Mouse (Mus musculus) embryonic facial prominence, embryonic 15.5 days (tissue): ENCODE data around the gene Sars. TPM values are rescaled to one million over a fixed set of nuclear protein-coding genes. Genes with fewer than 3 reads are reported as not detected.

Experiments
- ATAC-seq: fragments of 200-750 bp; cut with Nextera tagmentation; 2 replicates; pipeline ENCODE4 v1.8.0; 2017; ENCODE audit warnings: low read depth, moderate TSS enrichment; ENCODE audit not compliant: insufficient number of reproducible peaks, low FRiP score, low TSS enrichment
- H3K27ac ChIP-seq: fragments of 300-500 bp; sonication (generic); replicated peaks from 2 replicates; pipeline ENCODE4 v1.5.1; 2015; ENCODE audit warnings: mild to moderate bottlenecking, inconsistent platforms
- H3K27me3 ChIP-seq: fragments of 300-500 bp; sonication (generic); 2 replicates; pipeline ENCODE4 v1.6.1; 2015; ENCODE audit warnings: inconsistent platforms
- H3K36me3 ChIP-seq: fragments of 300-500 bp; sonication (generic); 2 replicates; pipeline ENCODE4 v1.6.1; 2015; ENCODE audit warnings: mild to moderate bottlenecking, inconsistent platforms
- H3K4me1 ChIP-seq: fragments of 300-500 bp; sonication (generic); 2 replicates; pipeline ENCODE4 v1.6.1; 2015; ENCODE audit warnings: inconsistent platforms
- H3K4me2 ChIP-seq: fragments of 300-500 bp; sonication (generic); replicated peaks from 2 replicates; pipeline ENCODE4 v1.6.1; 2015; ENCODE audit warnings: mild to moderate bottlenecking, inconsistent platforms
- H3K4me3 ChIP-seq: fragments of 300-500 bp; sonication (generic); replicated peaks from 2 replicates; pipeline ENCODE4 v1.5.1; 2015; ENCODE audit warnings: mild to moderate bottlenecking, inconsistent platforms
- H3K9ac ChIP-seq: fragments of 300-500 bp; sonication (generic); 2 replicates; pipeline ENCODE4 v1.6.1; 2015; ENCODE audit warnings: inconsistent platforms
- H3K9me3 ChIP-seq: fragments of 300-500 bp; sonication (generic); replicated peaks from 2 replicates; pipeline ENCODE4 v1.6.1; 2016; ENCODE audit warnings: inconsistent platforms
- WGBS: fragments of 180-500 bp; shearing (Covaris S2); methylation state at CpG from one replicate; pipeline ENCODE4 v1.1.7; 2015; 5-methylcytosine and 5-hydroxymethylcytosine counted together
- polyA plus RNA-seq: library from polyadenylated mRNA; unstranded; fragments of >200 nt; fragmentation: Nextera tagmentation; extraction: Ambion mirVana; gene quantifications from 2 replicates; pipeline ENCODE4 v1.2.1, GENCODE M21; 2015

The Sars gene
- polyA plus RNA-seq, 1 experiment from 2014 or later = 117 TPM

DNA sequence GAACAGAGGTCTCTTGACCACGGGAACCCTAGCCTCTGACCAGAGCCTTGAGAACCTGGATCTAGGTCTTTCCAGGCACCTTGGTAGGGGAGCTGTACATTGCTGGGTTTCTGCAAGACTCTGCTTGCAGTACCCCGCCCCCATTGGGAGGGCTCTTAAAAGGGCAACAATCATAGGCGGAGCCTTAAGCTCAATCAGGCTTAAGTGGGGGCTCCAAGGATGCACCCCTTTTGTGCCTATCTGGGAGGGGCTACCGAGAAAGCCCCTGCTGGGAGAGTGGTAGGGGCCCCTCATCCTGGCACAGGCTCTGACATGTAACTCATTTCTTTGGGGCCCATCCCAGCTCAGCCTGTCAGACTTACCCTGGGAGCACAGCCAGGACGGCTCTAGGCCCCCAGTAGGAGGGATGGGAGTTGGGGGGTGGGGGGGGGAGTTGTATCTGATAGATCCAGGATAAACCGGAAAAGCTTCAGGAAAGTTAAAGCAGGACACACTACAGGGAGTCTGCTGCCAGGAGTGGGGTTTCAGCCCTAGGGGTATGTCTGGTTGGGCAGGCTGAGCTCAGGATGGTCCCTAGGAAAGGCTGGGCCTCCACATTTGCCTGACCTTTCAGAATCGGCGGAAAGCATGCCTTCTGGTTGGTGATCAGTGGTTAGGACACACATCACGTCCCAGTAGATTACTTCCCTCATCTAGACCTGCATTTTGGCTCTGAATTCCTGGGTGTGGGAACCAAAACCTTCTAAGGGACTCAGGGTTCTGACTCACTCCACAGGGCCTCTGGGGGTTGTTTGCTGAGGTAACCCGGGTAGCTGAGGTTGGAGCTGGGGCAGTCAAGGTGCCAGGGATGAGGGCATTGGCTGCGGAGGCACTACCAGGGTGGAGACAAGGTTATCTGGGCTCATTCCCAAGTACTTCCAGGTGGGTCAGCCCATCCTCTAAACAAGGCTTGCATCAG lies 20.9 kb downstream of the Sars start:
- Histone ChIP-seq H3K4me2 (peak overlapping the region; percentile 44), H3K27ac (peak overlapping the region; percentile 77), H3K9me3 (no peaks in the 10 kb centered on the region), H3K9ac (no peak overlapping the region), H3K27me3 (no peaks in the 10 kb centered on the region), H3K4me1 (peaks cover 33% of the 10 kb centered on the region), H3K36me3 (peaks cover 39% of the 10 kb centered on the region), H3K4me3 (0 out of 2 replicates have a peak overlapping the region, but pooled peaks have one; percentile 16)
- 13% methylated on average over 11 of the region's 11 CpGs for WGBS
- peak; percentile 75 for ATAC-seq

DNA sequence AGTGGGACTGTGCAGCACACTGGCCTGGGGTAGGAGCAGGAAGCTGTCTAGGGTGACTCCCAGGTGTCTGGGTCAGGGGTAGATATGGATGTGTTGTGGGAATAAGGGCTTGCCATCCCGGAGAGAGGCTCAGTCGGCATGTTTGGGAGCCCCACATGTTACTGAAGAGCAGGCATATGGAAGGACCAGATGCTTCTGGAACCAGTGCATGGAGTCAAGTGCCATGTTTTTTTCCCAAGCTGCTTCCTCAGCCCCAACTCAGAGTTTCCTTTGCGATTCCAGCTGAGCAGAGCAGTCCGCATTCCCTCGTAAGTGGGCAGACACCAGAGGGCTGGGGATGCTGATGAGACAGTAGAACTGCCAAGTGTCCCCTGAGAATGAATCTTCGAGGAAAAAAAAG lies 22.0 kb downstream of the Sars start:
- Histone ChIP-seq H3K27ac (peak overlapping the region; percentile 73; the same call in 1 of the 2 replicates), H3K4me1 (peaks cover 33% of the 10 kb centered on the region), H3K9ac (no peak overlapping the region), H3K36me3 (peaks cover 27% of the 10 kb centered on the region), H3K4me2 (no peak overlapping the region), H3K9me3 (no peaks in the 10 kb centered on the region), H3K4me3 (no peak overlapping the region), H3K27me3 (no peaks in the 10 kb centered on the region)
- ATAC-seq = no peak
- WGBS = 29% methylated on average over 6 of the region's 6 CpGs

DNA sequence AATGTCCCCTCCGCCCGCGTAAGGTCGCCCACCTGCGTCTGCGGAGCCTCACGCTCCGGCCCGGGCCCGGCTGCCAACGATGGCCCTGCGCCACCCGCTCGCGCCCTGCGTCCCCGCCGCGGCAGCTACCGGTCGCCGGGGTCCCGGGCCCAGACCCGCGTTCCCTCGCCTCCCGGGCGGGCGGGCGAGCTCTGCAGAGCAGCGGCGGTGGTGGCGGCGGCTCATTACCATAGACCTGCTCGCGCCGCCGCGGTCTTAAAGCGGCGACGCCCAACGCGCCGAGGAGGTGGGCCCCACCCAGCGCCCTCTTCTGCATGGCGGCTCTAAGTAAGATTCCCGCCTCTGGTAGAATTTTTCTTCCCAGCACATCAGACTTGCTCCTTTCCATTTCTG lies 29.2 kb downstream of the Sars start:
- Histone ChIP-seq H3K4me3 (peak overlapping the region; percentile 70), H3K4me1 (peaks cover 23% of the 10 kb centered on the region), H3K27ac (peak overlapping the region; percentile 49), H3K4me2 (peak overlapping the region; percentile 98), H3K36me3 (peaks cover 20% of the 10 kb centered on the region), H3K27me3 (peaks cover 8% of the 10 kb centered on the region; the same call in 1 of the 2 replicates), H3K9ac (peak overlapping the region; percentile 62), H3K9me3 (0 out of 2 replicates have a peak, but pooled peaks cover 13% of the 10 kb centered on the region)
- peak; percentile 84 for ATAC-seq
- under 1% methylated on average over 48 of the region's 48 CpGs for WGBS

DNA sequence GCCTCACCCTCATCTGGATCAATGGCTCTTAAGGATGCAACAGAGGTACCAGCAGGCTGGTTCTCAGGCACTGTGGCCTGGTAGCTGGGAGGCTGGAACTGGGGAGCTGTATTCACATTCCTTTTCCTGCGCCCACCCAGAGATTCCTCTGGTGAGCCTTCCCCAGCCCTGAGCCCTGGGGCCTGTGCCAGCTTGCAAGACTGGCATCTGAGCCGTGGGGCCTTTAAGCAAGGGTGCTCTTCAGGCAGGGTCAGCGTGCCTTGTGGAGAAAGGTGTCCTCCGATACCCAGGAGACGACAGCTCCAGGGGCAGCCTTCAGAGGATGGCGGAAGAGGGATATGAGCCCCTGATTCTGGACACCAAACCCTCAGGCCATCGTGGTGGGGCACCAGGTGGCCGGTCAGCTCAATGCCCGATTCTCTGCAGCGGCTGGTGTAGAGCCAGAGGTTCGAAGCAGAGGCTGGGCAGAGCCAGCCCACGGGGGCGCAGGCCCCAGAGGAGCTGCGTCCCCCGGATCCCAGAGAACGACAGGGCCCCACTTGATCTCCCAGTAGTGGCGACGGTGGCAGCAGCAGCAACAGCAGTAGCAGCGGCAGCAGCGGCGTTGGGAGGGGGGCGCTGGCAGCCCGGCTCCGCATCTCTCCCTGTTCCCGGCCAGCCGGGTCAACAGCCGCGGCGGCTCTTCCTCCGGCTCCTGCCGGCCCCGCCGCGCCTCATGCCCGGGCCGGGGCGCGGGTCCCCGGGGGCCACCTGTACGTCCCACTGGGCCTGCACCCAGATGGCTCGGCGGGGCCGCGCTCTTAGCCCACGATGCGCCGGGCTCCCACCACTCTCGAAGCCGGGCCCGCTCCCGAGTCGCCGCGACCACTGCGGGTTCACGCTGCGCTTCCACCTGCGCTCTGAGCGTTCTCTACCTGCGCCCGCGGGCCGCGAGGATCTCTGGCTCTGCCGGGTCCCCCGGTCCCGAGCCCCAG lies 29.9 kb downstream of the Sars start, which contains the start of gene Celsr2:
Gene Celsr2 (minus strand): TSS at position 696 of the 974 bp plus-strand sequence.
- 0 out of 2 replicates have a peak, but pooled peaks cover 13% of the 10 kb centered on the region for H3K9me3 ChIP-seq
- 5% methylated on average over 62 of the region's 67 CpGs for WGBS
- H3K27me3 ChIP-seq = peaks cover 8% of the 10 kb centered on the region; the same call in 1 of the 2 replicates
- peak within 1 kb of the TSS; percentile 62 for H3K9ac ChIP-seq
- H3K4me1 ChIP-seq = peaks cover 30% of the 10 kb centered on the region
- ATAC-seq = no peak
- peaks cover 20% of the 10 kb centered on the region for H3K36me3 ChIP-seq
- H3K4me3 ChIP-seq = peak within 1 kb of the TSS; percentile 70
- peak within 1 kb of the TSS; percentile 49 for H3K27ac ChIP-seq
- peak within 1 kb of the TSS; percentile 98 for H3K4me2 ChIP-seq

DNA sequence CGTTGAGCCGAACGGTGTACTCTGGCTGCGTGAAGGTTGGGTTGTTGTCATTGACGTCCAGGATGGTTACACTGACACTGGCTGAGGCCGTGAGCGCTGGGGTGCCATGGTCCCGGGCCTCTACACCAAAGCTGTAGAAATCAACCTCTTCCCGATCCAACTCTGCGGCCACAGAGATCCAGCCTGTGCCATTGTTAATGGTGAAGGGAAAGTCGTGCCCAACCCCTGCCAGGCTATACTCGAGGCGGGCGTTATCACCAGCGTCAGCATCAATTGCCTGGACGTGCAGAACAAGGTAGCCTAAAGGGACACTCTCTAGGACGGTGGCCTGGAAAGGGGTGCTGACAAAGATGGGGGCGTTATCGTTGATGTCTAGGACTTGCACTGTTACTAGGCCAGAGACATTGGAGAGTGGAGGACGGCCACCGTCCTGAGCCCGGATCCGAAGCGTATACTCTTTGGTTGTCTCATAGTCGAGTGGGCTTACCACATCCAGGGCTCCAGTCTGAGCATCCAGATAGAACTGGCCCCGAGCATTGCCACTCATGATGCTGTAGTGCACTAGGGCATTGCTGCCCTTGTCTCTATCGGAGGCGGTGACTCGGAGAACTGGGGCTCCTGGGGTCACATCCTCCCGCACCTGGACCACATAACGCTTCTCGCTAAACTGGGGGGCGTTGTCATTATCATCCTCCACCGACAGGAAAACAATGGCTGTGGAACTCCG lies 31.2 kb downstream of the Sars start:
- H3K27me3 ChIP-seq = peaks cover 8% of the 10 kb centered on the region; the same call in 1 of the 2 replicates
- 0 out of 2 replicates have a peak, but pooled peaks cover 13% of the 10 kb centered on the region for H3K9me3 ChIP-seq
- H3K27ac ChIP-seq = no peak overlapping the region
- H3K4me2 ChIP-seq = no peak overlapping the region
- peaks cover 20% of the 10 kb centered on the region for H3K36me3 ChIP-seq
- no peak overlapping the region for H3K9ac ChIP-seq
- no peak for ATAC-seq
- no peak overlapping the region for H3K4me3 ChIP-seq
- 96% methylated on average over 35 of the region's 35 CpGs for WGBS
- H3K4me1 ChIP-seq = peaks cover 34% of the 10 kb centered on the region

DNA sequence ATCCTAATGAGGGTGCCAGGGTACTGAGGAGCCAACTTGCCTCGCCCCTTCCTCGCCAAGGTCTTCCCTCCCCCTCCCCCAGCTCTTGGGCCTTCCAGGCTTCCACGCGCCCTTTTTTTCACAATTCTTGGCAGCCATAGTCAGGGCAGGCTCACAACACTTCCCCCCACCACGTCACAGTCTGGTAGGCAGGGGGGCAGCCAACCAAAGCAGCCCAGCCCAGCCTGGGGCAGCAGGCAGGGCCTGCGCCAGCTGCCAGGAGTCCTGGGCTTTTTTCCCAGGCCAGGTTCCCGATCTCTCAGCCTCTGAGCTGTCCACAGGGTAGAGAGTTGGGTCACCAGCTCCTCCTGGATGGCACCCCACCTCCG lies 33.3 kb downstream of the Sars start:
- ATAC-seq = no peak
- WGBS = 50% methylated on average over 8 of the region's 8 CpGs
- Histone ChIP-seq H3K9ac (peak overlapping the region; percentile 21), H3K4me1 (peaks cover 35% of the 10 kb centered on the region), H3K27me3 (peaks cover 7% of the 10 kb centered on the region; the same call in 1 of the 2 replicates), H3K27ac (no peak overlapping the region; the same call in 1 of the 2 replicates), H3K36me3 (peaks cover 23% of the 10 kb centered on the region), H3K4me3 (peak overlapping the region; percentile 22), H3K9me3 (0 out of 2 replicates have a peak, but pooled peaks cover 13% of the 10 kb centered on the region), H3K4me2 (peak overlapping the region; percentile 41)

DNA sequence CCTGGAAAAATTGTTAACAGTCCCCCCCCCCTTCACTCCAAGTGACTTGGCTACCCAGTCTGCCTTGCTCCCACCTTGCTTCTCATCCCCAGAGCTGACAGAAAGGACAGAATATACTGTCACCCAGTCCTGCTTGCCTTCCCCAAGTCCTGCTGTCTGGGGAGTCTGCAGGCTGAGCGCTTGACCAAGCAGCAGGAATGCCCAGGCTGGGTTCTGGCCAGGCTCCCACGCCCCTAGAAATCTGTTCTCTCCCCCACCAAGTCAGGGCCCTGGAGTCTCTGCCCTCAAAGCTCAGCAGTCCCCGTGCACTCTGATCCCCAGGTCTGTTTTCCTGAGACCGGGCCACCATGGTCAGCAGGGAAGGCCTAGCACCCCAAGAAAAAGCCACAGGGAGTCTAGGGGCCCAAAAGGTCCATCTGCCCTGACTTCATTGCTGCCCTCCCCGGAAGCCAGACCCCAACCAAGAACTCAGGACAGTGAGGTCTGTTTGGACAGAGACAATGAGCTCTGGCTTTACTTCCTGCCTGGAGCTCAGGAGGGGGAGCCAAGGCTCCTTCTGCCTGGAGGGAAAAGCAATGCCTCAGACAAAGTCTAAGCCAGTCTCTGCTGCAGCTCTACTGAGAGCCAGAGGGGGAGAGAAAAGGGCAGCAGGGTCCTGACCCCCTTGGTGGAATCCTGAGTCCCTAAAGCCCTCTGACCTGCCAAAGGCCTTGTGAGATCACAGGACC lies 33.8 kb downstream of the Sars start:
- 0 out of 2 replicates have a peak, but pooled peaks cover 13% of the 10 kb centered on the region for H3K9me3 ChIP-seq
- no peak for ATAC-seq
- peaks cover 25% of the 10 kb centered on the region for H3K36me3 ChIP-seq
- WGBS = 38% methylated on average over 5 of the region's 5 CpGs
- peaks cover 2% of the 10 kb centered on the region; the same call in 1 of the 2 replicates for H3K27me3 ChIP-seq
- H3K9ac ChIP-seq = peak overlapping the region; percentile 21; the same call in 1 of the 2 replicates
- H3K27ac ChIP-seq = no peak overlapping the region; the same call in 1 of the 2 replicates
- H3K4me2 ChIP-seq = peak overlapping the region; percentile 41
- peak overlapping the region; percentile 22 for H3K4me3 ChIP-seq
- peaks cover 41% of the 10 kb centered on the region for H3K4me1 ChIP-seq

DNA sequence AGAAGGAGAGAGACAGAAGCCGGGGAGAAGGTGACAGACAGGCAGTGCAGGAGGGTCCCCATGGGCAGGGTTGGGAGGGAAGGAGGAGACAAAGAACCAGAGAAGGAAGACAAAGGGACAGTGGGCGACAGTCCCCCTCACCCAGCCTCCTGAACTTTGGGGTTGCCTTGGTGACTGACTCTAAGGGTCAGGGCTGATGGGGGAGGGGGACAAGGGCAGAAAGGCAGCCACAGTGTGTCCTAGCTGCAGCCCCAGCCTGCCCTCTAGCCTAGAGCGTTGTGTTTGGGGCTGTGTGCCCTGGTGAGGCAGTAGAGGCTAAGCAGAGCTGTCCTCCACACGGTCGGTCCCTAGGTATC lies 34.7 kb downstream of the Sars start:
- WGBS = 21% methylated on average over 5 of the region's 5 CpGs
- no peak overlapping the region for H3K27ac ChIP-seq

DNA sequence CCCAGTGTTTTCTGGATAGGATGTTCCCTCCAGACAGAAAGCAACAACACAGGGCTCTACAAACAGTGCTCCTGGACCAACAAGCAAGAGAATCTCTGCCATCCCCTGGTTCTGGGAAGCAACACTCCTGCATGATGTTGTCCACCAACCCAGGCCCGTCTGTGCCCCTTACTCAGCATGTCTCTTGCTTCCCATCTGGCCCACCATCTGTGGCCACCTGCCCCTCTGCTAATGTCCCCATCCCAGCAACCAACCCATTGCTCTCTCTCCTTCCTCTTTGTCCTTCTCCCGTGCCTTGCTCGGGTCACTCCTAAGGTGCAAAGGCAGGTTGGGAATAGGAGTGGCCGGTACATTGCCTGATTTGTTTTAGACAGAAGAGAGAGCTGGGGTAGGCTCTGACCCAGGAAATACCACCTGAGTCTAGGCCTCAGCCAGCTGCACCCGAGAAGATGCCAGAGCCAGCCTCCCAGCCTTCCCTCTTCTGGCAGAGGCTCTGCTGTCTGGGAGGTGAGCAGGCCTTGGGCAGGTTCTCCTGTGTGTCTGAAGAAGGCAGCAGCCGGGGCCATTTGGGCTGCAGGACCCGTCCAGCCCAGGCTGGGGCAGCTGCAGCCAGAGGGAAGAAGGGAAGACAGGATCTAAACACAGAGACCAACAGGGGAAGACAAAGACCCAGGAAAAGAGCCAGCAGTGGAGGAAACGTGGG lies 35.2 kb downstream of the Sars start:
- Histone ChIP-seq H3K4me3 (no peak overlapping the region), H3K9me3 (0 out of 2 replicates have a peak, but pooled peaks cover 13% of the 10 kb centered on the region), H3K27ac (no peak overlapping the region), H3K4me2 (peak overlapping the region; percentile 41; the same call in 1 of the 2 replicates), H3K27me3 (no peaks in the 10 kb centered on the region), H3K4me1 (peaks cover 38% of the 10 kb centered on the region), H3K36me3 (peaks cover 25% of the 10 kb centered on the region), H3K9ac (no peak overlapping the region)
- no peak for ATAC-seq
- 57% methylated on average over 8 of the region's 8 CpGs for WGBS

More for the DNA sequence above, 34.7 kb downstream of the Sars start:
- Histone ChIP-seq H3K4me1 (peaks cover 44% of the 10 kb centered on the region), H3K9ac (no peak overlapping the region), H3K27me3 (no peaks in the 10 kb centered on the region), H3K4me2 (peak overlapping the region; percentile 41; the same call in 1 of the 2 replicates), H3K9me3 (0 out of 2 replicates have a peak, but pooled peaks cover 13% of the 10 kb centered on the region), H3K4me3 (0 out of 2 replicates have a peak overlapping the region, but pooled peaks have one; percentile 1), H3K36me3 (peaks cover 25% of the 10 kb centered on the region)
- ATAC-seq = no peak
